Mouse (Mus musculus) A20 (cell line): ENCODE measurements at regions not wholly inside any gene's neighbourhood (a gene's known extent, or its start where the extent isn't known, plus 50 kb on each side); places are given as distances from the start of the nearest gene placed in this dataset.

Experiments used
- DNase-seq: peaks from one replicate; pipeline ENCODE4 v3.0.0-alpha.2; 2011; ENCODE audit warnings: low read depth, low spot score

DNA sequence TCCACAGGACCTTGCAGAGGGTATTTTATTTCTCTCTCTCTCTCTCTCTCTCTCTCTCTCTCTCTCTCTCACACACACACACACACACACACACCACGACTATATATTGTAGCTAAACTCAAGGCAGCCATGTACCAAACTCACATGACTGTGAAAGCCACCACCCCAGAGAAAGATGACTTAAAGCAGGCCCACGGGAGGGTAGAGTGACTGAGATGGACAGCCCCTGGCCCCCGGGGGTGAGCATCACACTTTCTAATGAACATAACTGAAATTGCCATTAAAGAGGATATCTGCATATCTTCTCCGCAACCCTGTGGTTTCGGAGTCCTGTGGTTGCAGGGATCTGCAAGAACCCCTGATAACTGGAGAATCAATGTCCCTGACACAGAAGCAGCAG lies 197.1 kb upstream of the Spdye4c start:
- DNase-seq: no peak

DNA sequence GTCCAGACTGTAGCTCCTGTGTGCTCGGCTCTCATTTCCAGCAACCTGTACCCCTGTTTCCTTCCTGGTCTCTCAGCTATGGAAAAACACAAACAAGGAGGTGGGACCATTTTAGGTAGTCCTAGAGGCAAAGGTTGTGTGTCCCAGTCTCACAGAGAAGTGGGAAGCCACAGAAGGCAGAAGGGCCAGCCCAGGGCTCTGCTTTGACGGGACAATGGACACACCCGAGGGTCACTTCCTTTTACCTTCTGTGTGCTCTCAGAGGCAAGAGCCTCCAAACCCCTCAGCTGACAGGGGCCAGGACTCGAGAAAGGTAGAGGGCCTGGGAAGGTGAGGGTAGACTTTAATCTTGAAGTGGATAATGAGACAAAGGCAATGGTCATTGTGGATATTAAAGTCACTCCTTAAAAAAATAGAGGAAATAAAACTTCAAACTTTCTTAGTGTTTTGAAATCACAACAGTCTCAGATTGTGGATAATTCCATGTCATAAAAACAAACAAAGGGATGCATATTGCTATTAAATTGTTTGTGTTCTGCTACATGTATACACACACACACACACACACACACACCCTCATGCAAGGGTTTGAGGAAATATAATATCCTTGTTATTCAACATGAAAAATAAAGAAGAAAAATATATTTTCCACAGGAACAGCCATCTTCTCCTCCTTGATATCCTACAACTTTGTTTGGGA lies 195.6 kb upstream of the Spdye4c start:
- DNase-seq: no peak

DNA sequence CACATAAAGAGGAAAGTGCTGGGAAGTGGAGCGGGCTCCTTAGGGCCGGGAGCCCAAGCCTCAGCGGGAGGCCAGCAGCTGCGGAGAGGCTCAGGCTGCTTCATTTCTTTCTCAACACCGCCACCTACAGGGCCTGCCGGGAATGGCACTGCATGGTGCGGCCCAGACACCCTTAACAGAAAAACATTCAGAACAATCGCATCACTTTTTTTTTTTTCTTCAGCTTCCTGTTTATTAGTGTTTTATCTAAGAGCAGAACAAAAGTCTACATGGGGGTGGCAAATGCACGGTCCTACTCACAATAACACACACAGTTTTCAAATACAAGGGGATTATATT lies 195.0 kb upstream of the Spdye4c start:
- DNase-seq: peak; percentile 92

DNA sequence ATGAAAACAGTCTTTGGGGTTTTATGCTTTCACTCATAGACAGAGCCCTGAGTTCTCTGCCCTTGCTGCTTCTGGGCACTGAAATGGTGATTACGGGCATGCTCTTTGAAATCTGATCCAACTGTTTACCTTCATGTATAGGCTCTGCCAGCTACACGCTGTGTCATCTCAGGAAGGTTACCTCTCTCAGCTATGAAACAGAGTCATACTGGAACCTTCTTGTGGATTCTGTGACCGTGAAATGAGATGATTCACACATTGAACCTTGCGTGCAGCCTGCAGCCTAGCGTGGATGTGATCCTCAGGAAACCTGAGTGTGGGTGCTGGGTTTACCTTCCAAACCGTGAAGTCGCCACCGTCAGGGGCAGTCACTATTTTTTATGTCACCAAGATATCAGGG lies 189.7 kb upstream of the Spdye4c start:
- DNase-seq: no peak

DNA sequence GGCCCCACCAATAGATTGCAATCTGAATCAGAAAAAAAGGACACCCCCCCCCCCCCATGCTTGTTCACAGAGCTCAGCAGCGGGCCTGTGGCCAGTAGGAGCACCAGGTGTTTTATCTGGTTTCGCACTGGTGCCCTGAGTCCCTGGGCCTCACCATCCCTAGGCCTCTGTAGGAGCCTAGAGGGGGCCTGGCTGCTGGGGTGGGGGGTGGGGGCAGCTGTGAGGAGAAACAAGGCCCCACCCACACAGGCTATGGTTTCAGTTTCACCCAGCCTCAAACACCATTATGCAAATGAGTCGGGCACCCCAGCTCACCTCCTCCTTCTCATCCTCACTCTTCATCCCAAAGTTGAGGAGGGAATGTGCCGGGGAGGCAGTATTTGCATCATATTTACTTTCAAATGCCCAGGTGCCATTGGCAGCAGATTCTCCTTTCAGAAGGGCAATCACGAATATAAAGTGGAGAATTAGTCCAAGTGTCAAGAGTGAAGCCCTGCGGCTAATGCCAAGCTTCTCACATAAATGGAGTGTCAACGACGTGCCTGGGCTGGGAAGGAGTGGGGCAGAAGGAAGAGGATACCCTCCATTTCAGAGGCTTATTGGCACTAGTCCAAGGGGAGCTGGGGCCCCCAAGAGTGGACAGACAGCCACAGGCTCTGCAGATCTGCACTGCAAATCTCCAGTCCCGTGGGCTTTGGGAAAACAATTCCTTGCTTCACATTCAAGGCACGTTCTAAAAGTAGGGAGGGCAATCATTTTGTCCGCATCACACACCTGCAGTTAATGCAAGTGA lies 187.7 kb upstream of the Spdye4c start:
- peak; percentile 90 for DNase-seq

DNA sequence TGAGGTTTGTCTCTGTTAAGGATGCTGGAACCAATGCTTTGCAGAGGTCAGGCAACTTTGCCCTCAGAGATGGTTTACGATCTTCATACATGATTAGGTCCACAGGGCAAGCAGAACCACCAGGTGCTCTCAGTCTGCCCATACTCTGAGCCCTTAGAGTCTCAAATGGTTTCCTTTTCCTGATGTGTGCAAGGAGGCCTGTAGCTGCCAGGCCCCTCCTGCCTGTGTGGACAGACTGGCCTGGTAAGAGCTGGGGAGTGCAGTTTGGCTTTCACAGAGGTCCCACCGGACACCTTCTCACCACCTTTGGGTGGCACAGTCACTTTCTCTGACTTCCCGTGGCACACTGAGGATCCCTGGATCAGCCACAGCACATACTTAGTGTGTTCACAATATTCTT lies 186.6 kb upstream of the Spdye4c start:
- DNase-seq: peak; percentile 61

DNA sequence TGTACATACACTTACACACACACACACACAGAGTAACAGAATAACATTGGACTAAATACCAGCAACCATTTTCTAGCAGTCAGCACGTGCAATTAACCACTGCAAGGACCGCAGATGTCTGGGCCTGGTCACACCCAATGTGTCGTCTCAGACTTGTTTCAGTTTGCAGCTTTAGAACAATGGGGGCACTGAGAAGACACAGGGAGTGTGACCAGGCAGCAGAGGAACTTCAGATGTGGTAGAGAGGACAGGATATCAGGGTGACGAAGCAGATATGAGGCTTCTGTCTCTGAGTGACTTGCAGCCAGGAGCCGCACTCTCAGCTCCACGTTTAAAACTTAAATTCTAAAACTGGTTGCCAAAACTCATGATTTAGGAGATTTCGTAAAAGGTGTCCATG lies 183.9 kb upstream of the Spdye4c start:
- DNase-seq: peak; percentile 56

DNA sequence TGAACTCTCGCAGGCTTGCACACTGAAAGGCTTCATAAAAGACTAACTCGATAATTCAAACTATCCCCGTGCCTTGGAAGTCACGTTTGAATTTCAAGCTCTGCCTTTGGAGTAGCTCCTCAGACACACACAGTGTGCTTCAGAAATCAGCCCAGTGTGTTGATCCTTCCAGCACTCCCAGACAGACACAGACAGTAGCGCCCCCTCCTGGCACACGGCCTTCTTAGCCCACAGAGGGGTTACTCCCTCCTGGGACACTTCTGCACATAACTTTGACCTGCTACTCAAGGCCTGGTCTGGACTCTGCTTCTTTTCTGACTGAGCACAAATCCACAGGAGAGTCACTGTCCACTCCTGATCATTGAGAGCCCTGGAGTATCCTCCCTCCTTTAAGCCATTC lies 182.3 kb upstream of the Spdye4c start:
- peak; percentile 83 for DNase-seq

DNA sequence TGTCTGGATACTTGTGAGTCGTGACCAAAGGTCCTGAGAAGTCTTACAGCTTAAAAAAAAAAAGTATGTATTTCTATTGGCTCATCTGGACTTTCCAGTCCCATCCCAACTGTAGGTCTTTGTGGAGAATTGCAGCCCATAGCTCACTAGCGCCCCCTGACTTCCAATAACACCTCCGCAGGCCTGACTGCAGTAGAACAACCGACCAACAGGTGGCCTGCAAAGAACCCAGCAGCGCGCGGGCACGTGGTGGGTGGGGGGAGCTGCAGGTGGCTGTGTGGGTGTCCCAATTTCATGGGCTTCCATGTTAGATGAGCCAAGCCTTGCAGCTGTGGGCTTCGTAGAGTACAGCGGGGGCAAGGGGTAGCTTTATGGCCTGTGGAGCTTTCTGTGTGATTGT lies 178.7 kb upstream of the Spdye4c start:
- peak; percentile 93 for DNase-seq

DNA sequence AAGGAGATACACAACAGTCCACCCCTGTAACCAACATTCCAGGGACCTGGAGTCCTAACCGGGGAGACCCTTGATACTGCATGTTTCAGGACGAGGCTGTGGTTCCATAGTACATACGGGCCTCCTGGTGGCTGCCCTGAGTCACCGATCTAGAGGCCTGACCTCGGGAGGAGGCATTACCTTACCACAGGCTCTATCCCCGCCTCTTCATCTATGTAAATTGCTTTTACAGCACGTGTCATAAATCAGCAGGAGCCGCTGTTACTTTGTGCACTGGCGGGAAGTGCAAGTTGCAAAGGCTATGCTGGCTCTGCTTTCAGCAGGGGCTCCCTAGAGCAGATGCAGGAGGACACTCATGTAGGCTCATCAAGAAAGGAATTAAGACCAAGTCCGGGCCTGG lies 178.0 kb upstream of the Spdye4c start:
- DNase-seq: peak; percentile 86

DNA sequence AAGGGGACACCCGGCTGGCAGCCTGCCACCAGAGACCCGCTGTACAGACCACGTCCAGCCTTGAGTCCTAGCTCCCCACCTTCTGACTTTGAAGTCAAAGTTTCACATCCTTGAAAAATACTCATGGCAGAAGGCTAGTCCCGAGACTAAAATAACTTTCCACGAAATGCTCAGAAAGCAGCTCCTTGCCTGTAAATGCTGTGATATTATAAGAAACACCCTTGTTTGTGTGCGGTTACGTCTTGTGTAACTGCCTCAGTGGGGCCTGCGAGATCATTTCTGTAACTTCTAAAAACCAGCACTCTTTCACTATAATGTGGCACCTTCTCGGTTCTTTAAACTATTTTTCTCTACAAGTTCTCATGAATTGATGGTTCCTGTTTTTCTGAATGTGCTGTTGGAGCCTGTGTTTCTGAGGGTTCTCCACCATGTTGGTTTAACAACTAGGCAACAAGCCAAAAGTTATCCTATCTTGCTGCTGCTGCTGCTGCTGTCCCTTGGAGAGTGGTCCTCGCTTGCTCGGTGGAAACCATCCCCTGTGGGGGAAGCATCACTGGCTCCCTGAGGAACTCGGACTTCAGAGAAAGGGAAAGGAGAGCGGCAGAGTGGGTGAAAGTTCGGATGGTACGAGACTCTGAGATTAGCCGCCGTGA lies 176.3 kb upstream of the Spdye4c start:
- DNase-seq: no peak

DNA sequence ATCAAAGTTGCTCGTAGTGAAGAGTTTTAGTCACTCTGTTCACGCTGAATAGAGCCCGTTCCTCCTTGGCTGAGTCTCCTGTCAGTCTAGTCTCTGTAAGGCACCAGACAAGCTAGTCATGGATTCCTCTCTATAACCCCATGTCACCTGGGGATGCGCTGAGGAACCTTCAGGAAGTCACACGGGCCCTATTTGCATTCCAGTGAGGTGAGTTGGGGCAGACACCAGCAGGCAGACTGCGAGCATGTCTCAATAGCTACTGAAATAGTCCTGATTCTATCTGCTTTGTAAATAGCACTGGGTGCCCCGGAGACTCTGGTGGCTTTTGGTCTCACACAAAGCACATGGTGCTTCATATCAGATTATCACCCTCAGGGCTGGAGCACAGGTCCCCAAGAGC lies 174.6 kb upstream of the Spdye4c start:
- no peak for DNase-seq

DNA sequence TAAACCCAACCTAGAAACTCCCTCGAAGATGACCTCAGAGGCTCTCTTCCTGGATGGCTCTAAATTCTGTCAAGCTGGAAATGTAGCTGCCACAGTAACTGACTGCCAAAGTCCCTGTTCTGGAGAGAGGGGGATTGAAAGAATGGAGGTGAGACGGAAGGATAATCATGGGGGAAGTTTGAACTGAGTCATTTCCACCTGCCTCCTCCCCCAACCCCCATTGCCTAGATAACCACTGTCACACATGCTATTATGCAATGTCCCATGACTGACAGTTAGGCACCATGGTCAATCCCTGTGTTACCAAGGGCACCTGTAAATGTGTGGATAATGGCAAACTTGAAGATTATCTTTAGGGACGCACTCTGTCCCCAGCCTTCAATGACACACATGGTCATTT lies 172.0 kb upstream of the Spdye4c start:
- DNase-seq: no peak

DNA sequence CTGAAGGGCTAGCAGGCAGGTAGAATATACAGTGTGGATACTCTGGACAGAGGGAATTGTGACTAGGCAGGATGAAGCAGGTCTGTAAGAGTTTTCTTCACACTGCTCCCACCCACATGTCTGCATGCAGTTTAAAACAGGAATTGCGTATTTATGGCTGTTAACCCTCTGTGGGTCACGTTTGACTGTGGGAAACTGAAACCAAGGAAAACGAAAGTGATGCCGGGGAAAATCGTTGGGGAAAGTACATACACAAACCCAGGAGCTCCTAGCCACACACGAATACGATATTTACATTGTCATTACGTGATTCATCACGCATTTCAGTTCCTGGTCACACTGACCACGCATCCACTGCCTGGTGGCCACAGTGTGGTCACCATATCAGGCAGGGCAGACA lies 170.6 kb upstream of the Spdye4c start:
- no peak for DNase-seq

DNA sequence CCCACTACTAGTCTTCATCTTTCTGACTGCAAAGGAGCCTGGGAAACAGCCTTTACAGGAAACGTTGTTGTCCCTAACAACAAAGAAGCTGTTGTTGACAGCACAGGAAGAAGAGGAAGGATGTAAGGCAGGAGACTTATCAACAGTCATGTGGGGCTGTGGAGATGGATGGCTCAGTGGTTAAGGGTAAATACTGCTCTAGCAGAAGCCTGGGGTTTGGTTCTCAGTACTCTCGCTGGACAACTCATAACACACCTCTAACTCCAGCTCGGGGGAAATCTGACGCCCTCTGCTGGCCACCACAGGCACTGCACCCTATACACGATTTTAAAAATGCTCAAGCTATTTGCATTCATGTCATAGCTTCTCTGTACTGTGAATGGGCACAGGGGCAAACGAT lies 168.3 kb upstream of the Spdye4c start:
- peak; percentile 57 for DNase-seq

DNA sequence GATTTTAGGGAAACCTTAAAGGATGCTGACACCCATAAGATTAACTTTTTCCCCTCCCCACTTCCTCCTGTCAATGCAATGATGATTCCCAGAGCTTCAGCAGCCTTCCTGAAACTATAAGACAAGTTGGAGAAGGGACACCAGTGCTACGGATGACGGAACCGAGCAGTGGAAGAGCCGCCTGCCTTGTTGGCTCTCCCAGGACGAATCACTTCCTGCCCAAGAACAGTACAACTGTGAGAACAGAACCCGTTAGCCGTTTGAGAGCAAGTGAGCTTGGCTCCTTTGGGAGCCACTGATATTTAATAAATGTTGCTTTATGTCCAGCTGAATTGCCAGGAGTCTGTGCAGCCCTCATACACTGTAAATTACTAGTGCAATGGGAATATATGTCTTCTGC lies 166.8 kb upstream of the Spdye4c start:
- DNase-seq: no peak

DNA sequence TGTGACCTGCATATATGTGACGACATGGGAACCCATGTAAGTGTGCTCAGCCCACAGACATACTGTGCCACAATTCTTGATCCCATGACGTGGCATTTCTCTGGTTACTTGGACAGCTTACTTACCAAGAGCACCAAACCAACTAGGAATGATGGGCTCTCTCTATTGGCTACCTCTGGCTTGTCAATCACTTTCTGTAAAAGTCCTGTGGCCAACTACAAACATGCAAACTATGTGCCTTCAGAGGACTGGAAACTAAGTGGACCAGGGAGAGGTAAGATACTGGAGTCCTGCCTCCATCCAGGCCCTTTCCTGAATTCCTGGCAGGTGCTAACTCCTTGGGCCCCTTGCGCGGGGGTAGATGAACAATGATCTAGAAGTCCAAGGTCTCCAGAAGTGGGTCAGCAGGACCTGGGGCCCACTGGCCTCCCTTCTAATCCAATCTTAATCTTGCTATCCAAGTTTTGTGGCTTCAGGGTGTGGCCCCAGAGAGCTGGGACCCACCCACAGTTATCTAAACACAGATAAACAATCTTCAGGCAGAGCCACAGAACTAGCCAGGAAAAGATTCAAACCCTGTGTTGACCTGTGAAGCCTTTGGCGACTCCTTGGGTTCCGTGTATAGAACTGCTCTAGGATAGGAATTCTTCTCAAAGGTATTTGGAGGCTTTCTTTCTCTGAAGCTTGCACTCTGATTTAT lies 163.7 kb upstream of the Spdye4c start:
- DNase-seq: no peak

DNA sequence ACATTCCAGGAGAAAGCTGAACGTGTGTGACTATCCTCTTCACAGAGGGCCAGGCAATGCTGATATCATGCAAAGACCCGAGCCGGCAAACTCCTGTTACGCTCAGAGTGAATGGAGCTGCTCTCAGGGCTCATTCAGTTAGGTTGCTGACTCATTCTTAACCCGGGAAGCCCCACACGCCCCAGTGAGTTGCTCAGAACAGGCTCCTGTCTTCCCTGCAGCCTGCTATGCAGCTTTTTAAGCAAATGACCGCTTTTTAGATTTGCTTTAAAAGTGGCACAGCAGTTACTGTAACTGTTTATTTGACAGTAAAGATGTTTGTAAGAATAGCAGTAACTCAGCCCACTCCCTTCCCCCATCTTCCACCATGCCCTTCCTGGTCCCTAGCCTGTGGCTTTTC lies 162.9 kb upstream of the Spdye4c start:
- DNase-seq: peak; percentile 85

DNA sequence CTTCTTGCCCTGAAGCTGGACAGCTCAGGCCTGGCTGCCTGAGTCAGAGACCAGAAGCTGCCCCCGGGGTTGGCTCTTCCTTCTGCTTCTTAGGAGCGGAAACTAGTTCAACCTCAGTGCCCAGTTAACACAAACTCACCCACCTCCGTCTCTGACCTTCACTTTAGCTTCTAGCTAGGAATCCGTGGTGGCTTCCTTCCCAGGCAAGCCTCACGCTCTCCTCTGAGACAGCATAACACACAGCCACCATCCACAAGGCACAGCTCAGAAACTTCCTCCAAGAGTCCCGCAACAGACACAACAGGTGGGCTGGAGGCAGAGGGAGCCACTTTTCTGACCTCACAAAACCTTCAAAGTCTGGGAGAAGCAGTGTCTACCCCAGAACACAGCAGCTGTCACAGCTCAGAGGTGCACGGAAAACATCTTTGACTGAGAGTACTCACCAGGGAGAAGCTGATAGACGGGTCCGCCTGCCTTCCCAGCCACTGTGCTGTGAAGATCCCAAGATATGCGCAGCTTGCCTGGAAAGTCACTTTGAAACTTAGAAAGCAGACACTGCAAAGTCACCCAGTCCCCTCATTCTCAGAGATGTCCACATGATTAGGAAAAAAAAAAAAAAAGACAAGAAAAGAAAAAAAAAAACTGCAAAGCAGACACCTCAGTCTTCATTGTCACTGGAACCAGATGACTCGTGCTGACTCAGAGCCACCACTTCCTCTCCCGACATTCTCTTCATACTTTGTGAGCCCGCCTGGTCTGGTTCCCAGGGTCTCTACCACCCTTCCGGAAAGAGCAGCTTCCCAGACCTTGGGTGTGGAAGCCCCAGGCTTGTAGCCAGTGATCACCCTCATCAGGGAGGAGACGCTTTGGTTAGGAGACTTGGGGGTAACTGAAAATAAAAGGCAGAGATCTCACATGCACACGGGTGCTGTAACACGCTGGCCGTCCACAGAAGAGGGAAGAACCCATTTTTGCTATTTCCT lies 162.1 kb upstream of the Spdye4c start:
- peak; percentile 80 for DNase-seq

DNA sequence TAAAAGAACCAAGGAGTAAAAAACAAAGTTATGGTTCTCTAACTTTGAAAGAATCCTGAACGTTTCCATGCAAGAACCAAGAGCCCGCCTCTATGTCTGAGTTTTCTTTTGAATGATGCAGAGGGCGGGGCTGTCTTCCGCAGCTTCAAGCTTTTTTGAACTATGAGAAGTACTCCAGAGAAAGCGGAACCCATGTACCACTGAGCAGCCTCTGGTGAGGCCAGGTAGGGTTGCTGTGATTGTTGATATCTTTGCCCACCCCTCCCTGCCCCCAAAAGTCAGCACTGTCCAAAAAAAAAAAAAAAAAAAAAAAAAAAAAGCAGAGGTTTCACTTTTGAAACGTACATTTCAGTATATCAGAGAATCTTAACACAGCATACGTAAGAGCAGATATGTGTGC lies 161.2 kb upstream of the Spdye4c start:
- peak; percentile 79 for DNase-seq

DNA sequence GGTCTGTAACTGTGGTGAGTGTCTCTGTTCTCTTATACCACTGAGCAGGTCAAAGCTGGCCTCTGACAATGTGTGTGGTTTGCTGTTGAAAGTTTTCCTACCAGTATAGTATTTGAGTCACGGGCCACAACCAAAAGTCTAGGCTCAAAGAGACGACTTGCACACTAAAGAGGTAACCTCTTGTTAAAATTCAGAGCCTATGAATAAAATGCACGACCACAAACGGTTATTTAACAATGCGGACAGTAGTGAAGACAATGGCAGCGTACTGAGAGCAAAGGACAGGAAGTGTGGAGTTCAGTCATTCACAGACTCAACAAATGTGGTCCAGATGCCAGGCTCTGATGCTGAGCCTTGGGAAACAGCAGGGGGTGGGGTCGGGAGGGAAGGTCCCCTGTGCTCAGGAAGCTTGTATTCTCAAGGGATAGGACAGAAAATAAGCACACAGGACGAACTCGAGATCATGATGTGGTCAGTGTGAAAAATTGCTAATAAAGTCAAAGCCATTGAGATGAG lies 160.2 kb upstream of the Spdye4c start:
- no peak for DNase-seq
